Mouse (Mus musculus) MEL (cell line): ENCODE data around the gene Rep15. TPM values are rescaled to one million over a fixed set of nuclear protein-coding genes. Genes with fewer than 3 reads are reported as not detected.

Experiments
- DNase-seq: peaks from one replicate; pipeline ENCODE4 v3.0.0; 2011; ENCODE audit warnings: low read depth, low spot score
- H3K27ac ChIP-seq: 2 replicates; pipeline ENCODE4 v1.5.1; 2012; ENCODE audit warnings: low read depth, mild to moderate bottlenecking, control low read depth, low read length, moderate library complexity; ENCODE audit not compliant: control insufficient read depth
- H3K27me3 ChIP-seq, 2 experiments: fragments of 150-350 bp in 1 of 2; sonication (generic) in 1 of 2; 2 replicates each; pipeline ENCODE4 v1.6.1; 2012; ENCODE audit warnings: low read length in 2 of 2, mild to moderate bottlenecking in 2 of 2, improper control_type of control experiment in 1 of 2, moderate library complexity in 1 of 2; ENCODE audit not compliant: insufficient read depth in 2 of 2, control insufficient read depth in 1 of 2
- H3K36me3 ChIP-seq, 2 experiments: 2 replicates each; pipeline ENCODE4 v1.6.1; 2012 to 2014; ENCODE audit warnings: low read length in 2 of 2, improper control_type of control experiment in 1 of 2, inconsistent platforms in 1 of 2, mild to moderate bottlenecking in 1 of 2; ENCODE audit not compliant: insufficient read depth in 2 of 2, control insufficient read depth in 1 of 2
- H3K4me1 ChIP-seq, 2 experiments: fragments of 150-350 bp in 1 of 2; sonication (generic) in 1 of 2; 2 replicates each; pipeline ENCODE4 v1.6.1; 2012; ENCODE audit warnings: low read length in 2 of 2, improper control_type of control experiment in 1 of 2, mild to moderate bottlenecking in 1 of 2; ENCODE audit not compliant: insufficient read depth in 2 of 2, control insufficient read depth in 1 of 2
- H3K4me3 ChIP-seq, 2 experiments: fragments of 150-350 bp in 1 of 2; sonication (generic) in 1 of 2; 2 replicates each; pipeline ENCODE4 v1.5.1; 2012; ENCODE audit warnings: low read depth in 2 of 2, low read length in 2 of 2, mild to moderate bottlenecking in 2 of 2, moderate library complexity in 2 of 2, control low read depth in 1 of 2, improper control_type of control experiment in 1 of 2; ENCODE audit not compliant: control insufficient read depth in 1 of 2, insufficient read depth in 1 of 2
- H3K79me2 ChIP-seq: 2 replicates; pipeline ENCODE4 v1.6.1; 2012; ENCODE audit warnings: mild to moderate bottlenecking, low read length, moderate library complexity; ENCODE audit not compliant: control insufficient read depth, poor library complexity, insufficient read depth
- H3K9ac ChIP-seq: 2 replicates; pipeline ENCODE4 v1.6.1; 2012; ENCODE audit warnings: low read depth, mild to moderate bottlenecking, control low read depth, low read length, moderate library complexity; ENCODE audit not compliant: control insufficient read depth, poor library complexity, severe bottlenecking
- H3K9me3 ChIP-seq: fragments of 150-350 bp; sonication (generic); replicated peaks from 2 replicates; pipeline ENCODE4 v1.6.1; 2012; ENCODE audit warnings: mild to moderate bottlenecking, low read length, improper control_type of control experiment, moderate library complexity; ENCODE audit not compliant: insufficient read depth
- BHLHE40 ChIP-seq: IDR thresholded peaks from 2 replicates; pipeline ENCODE4 v1.6.1; 2012; ENCODE audit warnings: low read depth, mild to moderate bottlenecking, inconsistent platforms, low read length, improper control_type of control experiment, borderline replicate concordance
- CHD1 ChIP-seq: IDR thresholded peaks from 2 replicates; pipeline ENCODE4 v1.6.1; 2012; ENCODE audit warnings: low read depth, mild to moderate bottlenecking, inconsistent platforms, low read length, improper control_type of control experiment
- CHD2 ChIP-seq: IDR thresholded peaks from 2 replicates; pipeline ENCODE4 v1.6.1; 2011; ENCODE audit warnings: low read length, improper control_type of control experiment
- CTCF ChIP-seq, 3 experiments: IDR thresholded peaks in 2 of 3; conservative IDR thresholded peaks in 1 of 3; 2 replicates each; pipeline ENCODE4 v1.5.1; 2011 to 2012; ENCODE audit warnings: low read length in 3 of 3, low read depth in 2 of 3, mild to moderate bottlenecking in 2 of 3, improper control_type of control experiment in 1 of 3, inconsistent platforms in 1 of 3, mixed read lengths in 1 of 3, moderate library complexity in 1 of 3; ENCODE audit not compliant: control insufficient read depth in 1 of 3, insufficient read depth in 1 of 3, poor library complexity in 1 of 3, severe bottlenecking in 1 of 3
- E2F4 ChIP-seq: IDR thresholded peaks from 2 replicates; pipeline ENCODE4 v1.6.1; 2011; ENCODE audit warnings: low read depth, low read length, improper control_type of control experiment, borderline replicate concordance
- ELF1 ChIP-seq: IDR thresholded peaks from 2 replicates; pipeline ENCODE4 v1.6.1; 2014; ENCODE audit warnings: low read depth, mild to moderate bottlenecking, inconsistent platforms, low read length, improper control_type of control experiment, moderate library complexity
- EP300 ChIP-seq, 2 experiments: IDR thresholded peaks; 2 replicates each; pipeline ENCODE4 v1.6.1; 2011; ENCODE audit warnings: improper control_type of control experiment in 2 of 2, low read length in 2 of 2, low read depth in 1 of 2, mild to moderate bottlenecking in 1 of 2
- ETS1 ChIP-seq: IDR thresholded peaks from 2 replicates; pipeline ENCODE4 v1.6.1; 2012; ENCODE audit warnings: low read depth, mild to moderate bottlenecking, inconsistent platforms, low read length, improper control_type of control experiment, moderate library complexity
- GABPA ChIP-seq: IDR thresholded peaks from 2 replicates; pipeline ENCODE4 v1.6.1; 2012; ENCODE audit warnings: low read depth, mild to moderate bottlenecking, inconsistent platforms, low read length, improper control_type of control experiment, moderate library complexity
- HCFC1 ChIP-seq: IDR thresholded peaks from 2 replicates; pipeline ENCODE4 v1.6.1; 2012; ENCODE audit warnings: low read depth, mild to moderate bottlenecking, inconsistent platforms, low read length, improper control_type of control experiment, moderate library complexity
- JUND ChIP-seq: IDR thresholded peaks from 2 replicates; pipeline ENCODE4 v1.6.1; 2011; ENCODE audit warnings: low read depth, mild to moderate bottlenecking, improper control_type of control experiment, low read length
- KAT2A ChIP-seq: conservative IDR thresholded peaks from 2 replicates; pipeline ENCODE4 v1.6.1; 2012; ENCODE audit warnings: low read depth, low read length, improper control_type of control experiment, inconsistent platforms
- MAFK ChIP-seq: IDR thresholded peaks from 2 replicates; pipeline ENCODE4 v1.6.1; 2011; ENCODE audit warnings: low read depth, mild to moderate bottlenecking, low read length, improper control_type of control experiment, borderline replicate concordance
- MAX ChIP-seq: IDR thresholded peaks from 2 replicates; pipeline ENCODE4 v1.6.1; 2011; ENCODE audit warnings: low read length, improper control_type of control experiment
- MAZ ChIP-seq: IDR thresholded peaks from 2 replicates; pipeline ENCODE4 v1.6.1; 2012; ENCODE audit warnings: low read depth, mild to moderate bottlenecking, inconsistent platforms, low read length, improper control_type of control experiment
- MEF2A ChIP-seq: IDR thresholded peaks from 2 replicates; pipeline ENCODE4 v1.6.1; 2014; ENCODE audit warnings: low read depth, mild to moderate bottlenecking, inconsistent platforms, low read length, improper control_type of control experiment; ENCODE audit not compliant: poor library complexity, insufficient replicate concordance, severe bottlenecking; ENCODE audit errors: extremely low read depth
- MXI1 ChIP-seq: IDR thresholded peaks from 2 replicates; pipeline ENCODE4 v1.6.1; 2011; ENCODE audit warnings: mild to moderate bottlenecking, low read depth, low read length, improper control_type of control experiment
- MYB ChIP-seq: IDR thresholded peaks from 2 replicates; pipeline ENCODE4 v1.6.1; 2011; ENCODE audit warnings: mild to moderate bottlenecking, low read depth, low read length, improper control_type of control experiment
- MYC ChIP-seq: IDR thresholded peaks from 2 replicates; pipeline ENCODE4 v1.6.1; 2011; ENCODE audit warnings: low read depth, mild to moderate bottlenecking, low read length, improper control_type of control experiment, moderate library complexity
- NELFE ChIP-seq: IDR thresholded peaks from 2 replicates; pipeline ENCODE4 v1.6.1; 2011; ENCODE audit warnings: low read depth, low read length, improper control_type of control experiment
- NRF1 ChIP-seq: IDR thresholded peaks from 2 replicates; pipeline ENCODE4 v1.6.1; 2014; ENCODE audit warnings: low read depth, mild to moderate bottlenecking, inconsistent platforms, low read length, improper control_type of control experiment, moderate library complexity; ENCODE audit not compliant: poor library complexity, insufficient read depth, severe bottlenecking
- POLR2A ChIP-seq, 2 experiments: IDR thresholded peaks; 2 replicates each; pipeline ENCODE4 v1.6.1; 2011 to 2012; ENCODE audit warnings: low read length in 2 of 2, mild to moderate bottlenecking in 2 of 2, control low read depth in 1 of 2, improper control_type of control experiment in 1 of 2, low read depth in 1 of 2, moderate library complexity in 1 of 2; ENCODE audit not compliant: control insufficient read depth in 1 of 2, insufficient read depth in 1 of 2, poor library complexity in 1 of 2
- POLR2AphosphoS2 ChIP-seq: IDR thresholded peaks from 2 replicates; pipeline ENCODE4 v1.6.1; 2011; ENCODE audit warnings: low read length, improper control_type of control experiment
- POLR2AphosphoS5 ChIP-seq: IDR thresholded peaks from 2 replicates; pipeline ENCODE4 v1.6.1; 2012; ENCODE audit warnings: low read depth, borderline replicate concordance, mild to moderate bottlenecking, inconsistent platforms, low read length, moderate library complexity, mixed read lengths
- RAD21 ChIP-seq: IDR thresholded peaks from 2 replicates; pipeline ENCODE4 v1.6.1; 2011; ENCODE audit warnings: mild to moderate bottlenecking, low read depth, low read length, improper control_type of control experiment
- RCOR1 ChIP-seq: IDR thresholded peaks from 2 replicates; pipeline ENCODE4 v1.6.1; 2012; ENCODE audit warnings: low read depth, mild to moderate bottlenecking, inconsistent platforms, low read length, improper control_type of control experiment
- SIN3A ChIP-seq: IDR thresholded peaks from 2 replicates; pipeline ENCODE4 v1.6.1; 2012; ENCODE audit warnings: low read length, improper control_type of control experiment, inconsistent platforms
- TAL1 ChIP-seq: IDR thresholded peaks from 2 replicates; pipeline ENCODE4 v1.6.1; 2012; ENCODE audit warnings: mild to moderate bottlenecking, inconsistent platforms, low read length, moderate library complexity, mixed read lengths
- TBP ChIP-seq: IDR thresholded peaks from 2 replicates; pipeline ENCODE4 v1.8.0; 2011; ENCODE audit warnings: low read depth, low read length, improper control_type of control experiment
- TCF12 ChIP-seq: IDR thresholded peaks from 2 replicates; pipeline ENCODE4 v1.6.1; 2014; ENCODE audit warnings: low read depth, mild to moderate bottlenecking, inconsistent platforms, low read length, improper control_type of control experiment, moderate library complexity
- USF1 ChIP-seq: IDR thresholded peaks from 2 replicates; pipeline ENCODE4 v1.6.1; 2014; ENCODE audit warnings: low read depth, mild to moderate bottlenecking, inconsistent platforms, low read length, improper control_type of control experiment, moderate library complexity
- USF2 ChIP-seq, 2 experiments: IDR thresholded peaks; 2 replicates each; pipeline ENCODE4 v1.6.1; 2011 to 2012; ENCODE audit warnings: improper control_type of control experiment in 2 of 2, low read length in 2 of 2, borderline replicate concordance in 1 of 2, inconsistent platforms in 1 of 2, low read depth in 1 of 2, mild to moderate bottlenecking in 1 of 2; ENCODE audit not compliant: insufficient read depth in 1 of 2
- ZC3H11A ChIP-seq: IDR thresholded peaks from 2 replicates; pipeline ENCODE4 v1.6.1; 2012; ENCODE audit warnings: low read depth, mild to moderate bottlenecking, inconsistent platforms, low read length, improper control_type of control experiment
- ZMIZ1 ChIP-seq: IDR thresholded peaks from 2 replicates; pipeline ENCODE4 v1.6.1; 2012; ENCODE audit warnings: low read depth, mild to moderate bottlenecking, inconsistent platforms, low read length, improper control_type of control experiment, moderate library complexity
- polyA plus RNA-seq, 2 experiments: library from polyadenylated mRNA; stranded (reverse) in 1 of 2; unstranded in 1 of 2; fragments of >175 nt in 1 of 2; fragments of >200 nt in 1 of 2; gene quantifications; 2 replicates each; pipeline versions ENCODE4 v1.2.1 to v1.2.4; 2012; ENCODE audit warnings: low replicate concordance in 2 of 2, low read depth in 1 of 2; ENCODE audit not compliant: insufficient read length in 2 of 2, insufficient read depth in 1 of 2, missing spikeins in 1 of 2
- total RNA-seq: library from RNA; depleted of rRNA; stranded (reverse); fragments of 300-350 nt; gene quantifications from 2 replicates; pipeline ENCODE4 v1.2.3, GENCODE M21; 2012

Gene Rep15
- total and polyA plus RNA-seq, 3 experiments = 0.31 to 0.43 TPM; not detected in 1

DNA sequence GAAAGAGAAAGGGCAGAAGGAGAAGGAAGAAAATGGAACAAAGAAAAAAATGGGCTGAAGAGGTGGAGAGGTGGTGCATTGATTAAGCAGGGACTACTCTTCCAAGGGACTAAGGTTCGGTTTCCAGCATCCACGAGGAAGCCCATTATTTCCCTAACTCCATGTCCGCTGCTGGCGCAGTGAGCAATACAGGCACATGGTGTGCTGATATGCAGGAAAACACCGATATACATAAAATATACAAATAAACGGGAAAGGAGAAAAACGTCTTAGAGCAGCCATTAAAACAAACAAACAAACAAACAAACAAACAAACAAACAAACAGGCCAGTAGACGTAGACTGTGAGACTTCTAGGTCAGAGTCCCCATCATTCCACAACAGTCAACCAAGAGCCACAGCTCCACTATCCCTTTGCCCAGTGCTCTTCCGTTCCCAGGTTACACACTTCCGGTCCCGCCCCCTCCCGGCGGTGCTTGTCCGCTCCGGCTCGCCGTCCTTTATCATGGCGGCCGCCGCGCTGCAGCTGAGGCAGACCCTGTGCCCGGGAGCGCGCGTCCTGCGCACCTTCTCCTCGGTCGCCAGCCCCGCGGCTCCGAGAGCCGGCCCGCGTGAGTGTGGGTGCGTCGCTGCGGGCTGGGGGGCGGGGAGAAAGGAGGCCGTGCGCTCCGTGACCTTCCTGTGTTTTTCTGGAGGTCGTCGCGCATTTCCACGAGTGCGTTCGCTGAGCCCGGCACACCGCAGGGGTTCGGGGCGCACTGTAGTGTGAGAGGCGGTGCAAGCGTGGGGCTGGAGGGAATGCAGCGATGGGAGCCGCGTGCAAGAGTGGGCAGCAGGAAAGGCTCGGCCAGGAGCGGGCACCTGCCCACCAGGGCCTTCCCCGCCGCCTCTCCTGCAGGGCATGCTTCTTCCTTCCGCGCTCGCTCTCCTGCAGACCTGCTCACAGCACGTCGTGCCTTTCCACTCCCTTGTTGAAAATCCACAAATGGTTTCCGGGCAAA is 10.2 kb downstream of the Rep15 start, which contains the start of gene Mrps35:
TSS of gene Mrps35 (plus strand) at position 474 of the 1,000 bp plus-strand sequence.
- peak; percentile 95 for DNase-seq
- peak within 1 kb of the TSS; percentile 68 for H3K27ac ChIP-seq
- H3K36me3 ChIP-seq = peaks cover 2 to 8% of the 10 kb centered on the region in 2 experiments; a peak in 3 of 4 replicates
- H3K9ac ChIP-seq = peak within 1 kb of the TSS; percentile 96
- H3K4me3 ChIP-seq = peak within 1 kb of the TSS; percentile 73 to 95
- H3K27me3 ChIP-seq = no peaks in the 10 kb centered on the region
- H3K4me1 ChIP-seq = peaks cover 0 to 9% of the 10 kb centered on the region in 2 experiments; a peak in 1 of 4 replicates
- H3K9me3 ChIP-seq = no peaks in the 10 kb centered on the region
- peaks cover 30% of the 10 kb centered on the region for H3K79me2 ChIP-seq
- TF ChIP-seq MAX (peak; percentile 76), MAFK (no peak), ELF1 (peak; percentile 81), RCOR1 (0 out of 2 replicates have a peak, but pooled peaks have one; percentile 37), GABPA (no peak), ETS1 (peak; percentile 47; the same call in 1 of the 2 replicates), JUND (0 out of 2 replicates have a peak, but pooled peaks have one; percentile 48), NRF1 (peak; percentile 29; the same call in 1 of the 2 replicates), EP300 (IDR thresholded peaks at IDR 0.05; ENCODE audit: low read depth in 1 of 2, low read length in 2 of 2) (peak in 1 of 2 experiments; percentile 49; a peak in 2 of 4 replicates), E2F4 (no peak), MYB (no peak), BHLHE40 (no peak), CTCF (IDR thresholded peaks at IDR 0.05 in 2 of 3, conservative IDR thresholded peaks at IDR 0.05 in 1 of 3; ENCODE audit: control insufficient read depth in 1 of 3, insufficient read depth in 1 of 3, low read depth in 2 of 3, low read length in 3 of 3, poor library complexity in 1 of 3, severe bottlenecking in 1 of 3) (no peak), KAT2A (no peak; the same call in 1 of the 2 replicates), POLR2AphosphoS5 (no peak; the same call in 1 of the 2 replicates), SIN3A (peak; percentile 90), RAD21 (no peak), USF2 (IDR thresholded peaks at IDR 0.05; ENCODE audit: borderline replicate concordance in 1 of 2, insufficient read depth in 1 of 2, low read depth in 1 of 2, low read length in 2 of 2) (no peak), HCFC1 (peak; percentile 89), CHD2 (no peak), MAZ (0 out of 2 replicates have a peak, but pooled peaks have one; percentile 21), ZMIZ1 (peak; percentile 90), USF1 (peak; percentile 6; the same call in 1 of the 2 replicates), MXI1 (peak; percentile 90), NELFE (peak; percentile 98), CHD1 (peak; percentile 48), TBP (peak; percentile 91), MEF2A (no peak), POLR2A (IDR thresholded peaks at IDR 0.05; ENCODE audit: control insufficient read depth in 1 of 2, insufficient read depth in 1 of 2, low read depth in 1 of 2, low read length in 2 of 2, poor library complexity in 1 of 2) (peak; percentile 97 to 98), TAL1 (no peak), TCF12 (peak; percentile 86), ZC3H11A (no peak), POLR2AphosphoS2 (peak; percentile 93), MYC (peak; percentile 96)
